Mouse (Mus musculus): ENCODE measurements at regions not wholly inside any gene's neighbourhood (a gene's known extent, or its start where the extent isn't known, plus 50 kb on each side); places are given as distances from the start of the nearest gene placed in this dataset.

DNA sequence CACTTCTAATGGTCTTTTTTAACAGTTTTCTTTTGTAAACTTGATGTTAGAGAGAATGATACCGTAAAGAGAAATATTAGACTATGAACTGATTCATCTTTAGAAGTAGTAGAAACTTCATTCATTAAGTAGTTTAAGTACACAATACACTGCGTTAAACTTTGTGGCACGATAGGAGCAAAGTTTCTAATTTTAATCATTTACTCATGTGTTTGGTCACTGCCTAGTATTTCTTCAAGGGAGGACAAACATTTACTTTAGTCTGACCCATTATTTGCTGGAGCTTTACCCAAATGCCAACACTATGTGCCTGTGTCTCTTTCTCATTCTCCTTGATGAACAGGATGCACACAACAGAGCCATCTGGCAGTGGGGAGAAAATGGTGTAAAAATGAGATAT, 200.6 kb downstream of the Chm start:
- no peak for DNase-seq (ENCODE audit: low read depth, low spot score)

DNA sequence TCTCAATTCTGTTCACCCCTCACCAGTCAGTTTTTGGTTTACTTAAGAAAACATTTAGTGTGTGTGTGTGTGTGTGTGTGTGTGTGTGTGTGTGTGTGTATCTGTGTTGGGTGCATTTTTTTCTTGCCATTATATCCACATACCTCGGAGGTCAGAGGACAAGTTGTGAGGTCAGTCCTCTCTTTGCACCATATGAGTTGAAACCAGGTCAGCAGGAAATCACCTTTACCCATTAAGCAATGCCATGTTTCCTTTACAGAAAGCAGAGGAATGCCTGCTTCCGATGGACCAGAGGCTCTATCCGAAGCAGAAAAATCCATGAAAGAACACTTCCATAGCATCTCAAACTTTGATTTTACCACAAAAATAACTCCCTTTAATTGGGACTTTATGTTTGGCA, 201.2 kb downstream of the Chm start:
- no peak for DNase-seq (ENCODE audit: low read depth, low spot score)

DNA sequence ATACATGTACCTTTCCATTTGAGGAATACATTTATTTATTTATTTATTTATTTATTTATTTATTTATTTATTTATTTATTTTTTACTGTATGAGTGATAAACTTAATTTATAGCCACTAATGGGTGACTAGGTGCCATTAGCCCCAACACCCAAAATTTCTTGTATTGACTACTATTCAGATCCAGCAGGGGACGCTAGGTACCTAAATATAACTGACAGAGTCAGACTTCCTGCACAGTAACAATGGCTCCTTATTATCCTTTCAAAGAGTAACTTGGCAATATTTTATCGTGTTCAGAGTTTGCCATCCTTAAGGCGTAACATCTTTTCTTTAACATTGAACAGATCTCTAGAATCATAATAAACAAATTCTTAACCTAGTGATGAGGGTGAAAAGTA, 206.7 kb downstream of the Chm start:
- peak; percentile 1 for DNase-seq (ENCODE audit: low read depth, low spot score)

DNA sequence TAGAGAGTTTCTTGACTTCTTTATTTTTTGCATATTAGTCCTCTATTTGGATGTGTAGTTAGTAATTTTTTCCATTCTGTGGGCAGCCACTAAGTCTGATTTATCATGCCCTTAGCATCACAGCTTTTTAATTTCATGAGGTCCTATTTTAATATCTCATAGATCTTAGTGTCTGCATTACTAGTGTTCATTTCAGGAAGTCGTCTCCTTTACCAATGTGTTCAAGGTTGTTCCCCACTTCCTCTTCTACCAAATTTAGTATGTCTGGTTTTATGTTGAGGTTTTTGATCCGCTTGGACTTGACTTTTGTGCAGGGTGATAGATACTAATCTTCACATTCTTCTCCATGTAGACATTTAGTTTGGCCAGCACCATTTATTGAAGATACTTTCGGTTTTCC, 221.2 kb downstream of the Chm start:
- no peak for DNase-seq (ENCODE audit: low read depth, low spot score)

DNA sequence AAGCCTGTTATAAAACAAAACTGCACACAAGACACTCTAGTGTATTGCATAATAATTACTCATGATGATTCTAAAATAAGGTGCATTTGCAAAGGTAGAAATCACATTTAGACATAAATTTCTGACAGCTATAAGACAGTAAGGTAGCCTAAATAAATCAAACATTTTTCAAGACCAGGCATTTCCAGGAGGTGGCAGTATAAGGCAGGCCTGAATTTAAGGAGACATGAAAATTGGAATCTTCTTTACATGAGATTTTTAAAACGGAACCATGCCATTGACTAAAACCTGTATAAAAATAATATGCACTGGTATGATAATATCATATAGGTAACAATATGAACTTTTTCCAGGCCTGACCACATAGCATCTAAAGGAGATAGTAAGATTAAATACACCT, 235.5 kb downstream of the Chm start:
- DNase-seq (ENCODE audit: low read depth, low spot score), result no peak

DNA sequence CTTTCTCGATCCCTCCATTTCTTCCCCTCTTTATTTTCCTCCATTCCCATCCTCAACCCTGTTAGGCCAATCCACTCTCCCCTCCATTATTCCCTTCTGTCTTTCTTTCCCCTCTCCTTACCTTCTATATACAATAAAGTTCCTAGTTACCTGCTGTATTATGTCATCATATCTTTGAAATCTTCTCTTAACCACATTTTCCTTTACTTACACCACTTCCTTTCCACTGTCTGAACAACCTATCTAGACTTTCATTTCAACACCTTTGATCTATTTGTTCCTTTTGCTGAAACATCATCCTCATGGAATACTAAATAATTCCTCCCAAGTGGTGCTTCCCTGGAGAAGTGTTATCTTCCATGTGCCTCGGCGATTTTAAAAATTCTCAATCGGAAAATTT, 237.8 kb downstream of the Chm start:
- no peak for DNase-seq (ENCODE audit: low read depth, low spot score)

DNA sequence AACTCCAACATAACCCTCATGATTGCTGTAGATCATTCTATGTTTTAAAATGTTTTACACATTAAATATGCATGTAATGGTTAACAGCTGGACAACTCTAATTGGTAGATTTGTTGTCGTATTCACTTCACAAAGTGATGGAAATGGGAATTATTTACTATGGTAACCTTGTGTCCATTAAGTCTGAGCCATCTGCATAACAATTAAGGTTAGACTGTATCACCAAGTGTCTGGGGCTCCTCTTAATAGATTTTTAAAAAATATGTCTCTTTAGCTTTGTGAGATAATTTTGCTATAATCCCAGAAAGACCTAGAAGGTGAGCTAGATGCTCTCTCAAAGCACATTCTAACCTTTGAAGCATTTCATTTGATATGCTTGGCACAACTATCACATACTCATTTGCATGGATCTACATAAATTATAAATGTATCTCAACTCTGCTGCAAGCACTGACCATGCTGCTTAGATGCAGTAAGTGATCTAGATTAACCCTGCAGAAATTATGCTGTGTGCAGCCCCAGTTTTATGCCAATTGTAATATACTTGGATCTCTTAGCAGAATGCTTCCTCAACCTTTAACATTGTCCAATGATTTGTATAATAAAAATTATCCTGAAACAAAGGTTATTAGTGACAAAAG, 227.2 kb upstream of the Pof1b start:
- no peak for DNase-seq (ENCODE audit: low read depth, low spot score)

DNA sequence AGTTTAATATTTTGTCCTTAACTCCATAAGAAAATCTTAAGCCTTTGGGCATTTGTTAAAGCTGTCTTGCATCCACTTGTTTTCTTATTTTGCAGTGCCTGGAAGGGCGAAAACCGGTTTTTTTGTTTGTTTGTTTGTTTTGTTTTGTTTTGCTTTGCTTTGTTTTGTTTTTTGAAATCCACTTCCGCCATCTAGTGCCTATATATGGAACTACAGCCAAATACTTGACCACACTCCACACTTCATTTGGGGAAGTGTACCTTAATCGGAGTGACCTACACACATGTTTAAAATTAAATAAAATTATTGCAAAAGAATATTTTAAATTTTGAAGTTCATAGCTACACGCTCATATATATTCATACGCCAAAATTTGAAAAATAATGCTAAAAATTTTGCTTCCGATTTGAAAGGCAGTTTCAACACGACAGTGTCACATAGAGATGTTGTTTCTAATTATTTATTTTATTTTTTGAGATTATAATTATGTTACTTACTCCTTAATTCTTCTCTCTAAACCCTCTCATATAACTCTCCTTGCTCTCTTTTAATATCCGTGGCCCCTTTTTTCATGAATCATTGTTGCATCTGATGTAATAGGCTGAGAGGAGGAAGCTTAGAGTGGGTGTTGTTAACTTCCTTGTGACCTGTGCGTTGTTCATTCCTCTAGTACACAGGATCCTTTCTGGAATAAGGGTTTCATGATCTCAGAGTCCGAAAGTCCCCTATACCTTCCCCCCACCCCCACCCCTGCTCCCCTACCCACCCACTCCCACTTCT, 205.4 kb upstream of the Pof1b start:
- DNase-seq (ENCODE audit: low read depth, low spot score), result peak; percentile 1

DNA sequence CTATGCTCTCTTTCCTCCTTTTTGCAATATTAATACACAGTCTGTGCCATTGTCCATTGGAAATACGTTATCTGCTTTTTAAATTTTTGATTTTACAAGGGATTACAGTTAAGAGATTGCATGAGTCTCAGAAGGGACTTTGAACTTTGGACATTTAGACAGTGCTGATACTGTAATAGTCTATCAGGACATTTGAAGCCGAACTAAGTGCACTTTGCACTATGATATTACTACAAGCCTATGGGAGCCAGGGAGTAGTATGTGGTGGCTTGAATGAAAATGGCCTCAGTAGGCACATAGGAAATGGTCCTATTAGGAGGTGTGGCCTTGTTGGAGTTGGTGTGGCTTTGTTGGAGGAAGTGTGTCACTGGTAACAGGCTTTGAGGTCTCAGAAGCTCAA, 188.1 kb upstream of the Pof1b start:
- DNase-seq (ENCODE audit: low read depth, low spot score), result no peak

Measured in WW6 (cell line).